Mouse (Mus musculus) erythroblast, embryonic 14.5 days (primary cell): ENCODE results near the gene Prdm16.

ENCODE experiments used
- GATA1 ChIP-seq: IDR thresholded peaks from 2 replicates; pipeline ENCODE4 v1.6.1; 2012; ENCODE audit warnings: low read length, inconsistent platforms, mixed read lengths
- TAL1 ChIP-seq: IDR thresholded peaks from 3 replicates; pipeline ENCODE4 v1.6.1; 2012; ENCODE audit warnings: low read length, inconsistent platforms, mixed read lengths

DNA sequence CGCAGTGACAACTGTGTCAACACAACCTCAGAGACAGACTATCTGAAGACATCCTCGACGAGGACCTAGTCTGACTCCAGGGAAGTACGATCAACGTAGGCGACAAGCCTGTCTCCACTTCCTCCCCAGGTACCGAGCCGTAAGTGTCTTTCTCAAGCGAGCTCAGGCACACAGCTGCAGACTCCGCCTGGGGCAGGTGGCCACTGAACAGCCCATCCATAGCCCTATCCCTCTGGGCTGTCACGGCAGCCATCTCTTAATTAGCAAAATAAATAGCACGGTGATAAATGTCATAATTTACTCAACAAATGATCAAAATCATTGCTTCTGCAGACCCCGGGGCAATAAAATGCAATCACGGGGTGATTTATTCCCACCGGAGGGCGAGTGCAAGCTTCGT is 112.8 kb downstream of the Prdm16 start:
- TF ChIP-seq TAL1, result no peak
- TF ChIP-seq GATA1, result no peak
